Mouse (Mus musculus): ENCODE measurements around the gene Gtf2b.

The Gtf2b gene

GRCm38 (mm10) chr3:142823606-142824005 is 58.8 kb downstream of the Gtf2b start:
- no peak for DNase-seq

GRCm38 (mm10) chr3:142826449-142827146 is 61.8 kb downstream of the Gtf2b start:
- DNase-seq: no peak

DNA sequence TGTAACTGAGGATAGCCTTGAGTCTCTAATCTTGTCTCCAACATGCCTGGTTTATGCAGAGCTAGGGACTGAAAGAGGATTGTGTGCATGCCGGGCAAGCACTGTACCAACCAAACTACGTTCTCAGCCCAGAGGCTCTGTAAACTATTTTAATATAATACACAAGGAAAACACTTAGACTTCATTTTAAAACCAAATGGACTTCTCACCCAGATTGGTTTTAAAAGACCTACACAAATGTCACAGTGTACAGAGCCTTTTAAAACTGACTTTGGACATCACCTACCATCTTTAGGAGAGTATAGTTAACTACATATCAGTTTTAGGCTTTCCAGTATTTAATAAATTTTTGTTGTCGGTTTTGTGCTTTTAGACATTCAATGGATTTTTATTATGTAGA is 68.1 kb downstream of the Gtf2b start:
- DNase-seq: no peak
